Mouse (Mus musculus) lung, embryonic 16.5 days (tissue): ENCODE results near the gene Leng8. TPM values are rescaled to one million over a fixed set of nuclear protein-coding genes. Genes with fewer than 3 reads are reported as not detected.

Source experiments
- ATAC-seq: fragments of 200-750 bp; cut with Nextera tagmentation; 2 replicates; pipeline ENCODE4 v1.8.0; 2017; ENCODE audit warnings: low read depth, mild to moderate bottlenecking, moderate library complexity
- H3K27ac ChIP-seq: fragments of 300-500 bp; sonication (generic); 2 replicates; pipeline ENCODE4 v1.5.1; 2014; ENCODE audit warnings: mild to moderate bottlenecking, control low read depth, low read length
- H3K27me3 ChIP-seq: fragments of 300-500 bp; sonication (generic); 2 replicates; pipeline ENCODE4 v1.6.1; 2014; ENCODE audit warnings: low read depth, low read length, mixed read lengths; ENCODE audit not compliant: control insufficient read depth, insufficient read depth
- H3K36me3 ChIP-seq: fragments of 300-500 bp; sonication (generic); 2 replicates; pipeline ENCODE4 v1.6.1; 2014; ENCODE audit warnings: low read length; ENCODE audit not compliant: control insufficient read depth, insufficient read depth
- H3K4me1 ChIP-seq: fragments of 300-500 bp; sonication (generic); replicated peaks from 2 replicates; pipeline ENCODE4 v1.6.1; 2014; ENCODE audit warnings: low read length, mixed read lengths; ENCODE audit not compliant: control insufficient read depth, insufficient read depth
- H3K4me2 ChIP-seq: fragments of 300-500 bp; sonication (generic); 2 replicates; pipeline ENCODE4 v1.6.1; 2014; ENCODE audit warnings: low read depth, low read length, control low read depth
- H3K4me3 ChIP-seq: fragments of 300-500 bp; sonication (generic); 2 replicates; pipeline ENCODE4 v1.5.1; 2014; ENCODE audit warnings: mild to moderate bottlenecking, low read length, control low read depth
- H3K9ac ChIP-seq: fragments of 300-500 bp; sonication (generic); 2 replicates; pipeline ENCODE4 v1.6.1; 2014; ENCODE audit warnings: low read length, control low read depth
- H3K9me3 ChIP-seq: fragments of 300-500 bp; sonication (generic); 2 replicates; pipeline ENCODE4 v1.6.1; 2016; ENCODE audit warnings: low read length; ENCODE audit not compliant: control insufficient read depth
- WGBS: fragments of 180-500 bp; shearing (Covaris S2); extraction: QIAGEN DNeasy Blood & Tissue Kit; methylation state at CpG from one replicate; pipeline ENCODE4 v1.1.7; 2014; 5-methylcytosine and 5-hydroxymethylcytosine counted together
- polyA plus RNA-seq: library from polyadenylated mRNA; unstranded; fragments of >200 nt; fragmentation: Nextera tagmentation; extraction: Ambion mirVana; gene quantifications from 2 replicates; pipeline ENCODE4 v1.2.1, GENCODE M21; 2015

Leng8 gene
- polyA plus RNA-seq, 1 experiment from 2014 or later = 54.0 TPM

DNA sequence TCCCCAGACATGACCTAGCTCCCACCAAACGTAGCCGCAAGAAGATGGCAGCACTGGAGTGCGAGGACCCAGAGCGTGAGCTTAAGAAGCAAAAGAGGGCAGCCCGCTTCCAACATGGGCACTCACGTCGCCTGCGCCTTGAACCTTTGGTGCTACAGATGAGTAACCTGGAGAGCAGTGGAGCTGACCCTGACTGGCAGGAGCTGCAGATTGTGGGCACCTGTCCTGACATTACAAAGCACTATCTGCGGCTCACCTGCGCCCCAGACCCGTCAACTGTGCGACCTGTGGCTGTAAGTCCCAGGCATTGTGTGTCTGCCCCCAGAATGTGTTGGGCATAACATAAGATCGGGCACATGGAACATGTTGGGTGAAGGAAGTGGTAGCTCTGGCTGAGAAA is 7.2 kb downstream of the Leng8 start:
- WGBS = 94% methylated on average over 13 of the region's 13 CpGs
- peaks cover 17% of the 10 kb centered on the region for H3K4me1 ChIP-seq

DNA sequence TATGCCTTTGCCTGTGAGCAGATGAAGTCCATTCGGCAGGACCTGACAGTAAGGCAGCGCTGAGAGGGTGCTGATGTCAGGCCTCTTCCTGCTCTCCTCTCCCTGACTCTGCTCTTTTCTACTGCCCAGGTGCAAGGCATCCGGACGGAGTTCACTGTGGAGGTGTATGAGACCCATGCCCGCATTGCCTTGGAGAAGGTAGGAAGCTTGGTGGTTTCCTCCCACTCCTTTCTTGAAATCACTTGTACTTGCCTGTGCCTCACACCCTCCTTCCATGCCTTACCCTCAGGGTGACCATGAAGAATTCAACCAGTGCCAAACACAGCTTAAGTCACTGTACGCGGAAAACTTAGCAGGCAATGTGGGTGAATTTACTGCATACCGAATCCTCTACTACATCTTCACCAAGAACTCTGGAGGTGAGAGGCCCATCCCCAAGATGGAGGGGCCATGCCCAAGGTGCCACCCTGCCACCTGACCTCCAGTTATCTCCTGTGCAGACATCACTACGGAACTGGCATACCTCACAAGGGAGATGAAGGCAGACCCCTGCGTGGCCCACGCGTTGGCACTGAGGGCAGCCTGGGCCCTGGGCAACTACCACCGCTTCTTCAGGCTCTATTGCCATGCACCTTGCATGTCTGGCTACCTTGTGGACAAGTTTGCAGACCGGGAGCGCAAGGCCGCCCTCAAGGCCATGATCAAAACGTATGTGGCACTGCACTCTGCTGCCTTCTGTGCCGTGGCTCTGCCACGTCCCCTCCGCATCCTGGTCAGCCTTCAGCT is 8.1 kb downstream of the Leng8 start:
- H3K27ac ChIP-seq = no peak overlapping the region
- peaks cover 19% of the 10 kb centered on the region for H3K4me1 ChIP-seq
- 95% methylated on average over 20 of the region's 20 CpGs for WGBS
- H3K9me3 ChIP-seq = no peaks in the 10 kb centered on the region
- H3K4me2 ChIP-seq = no peak overlapping the region
- H3K36me3 ChIP-seq = peaks cover 74% of the 10 kb centered on the region
- no peak for ATAC-seq
- H3K9ac ChIP-seq = no peak overlapping the region
- H3K27me3 ChIP-seq = no peaks in the 10 kb centered on the region
- no peak overlapping the region for H3K4me3 ChIP-seq

More for the DNA sequence above, 7.2 kb downstream of the Leng8 start:
- H3K4me3 ChIP-seq = no peak overlapping the region
- no peak overlapping the region for H3K9ac ChIP-seq
- peaks cover 83% of the 10 kb centered on the region for H3K36me3 ChIP-seq
- no peaks in the 10 kb centered on the region for H3K27me3 ChIP-seq
- no peak overlapping the region for H3K4me2 ChIP-seq
- ATAC-seq = no peak
- H3K9me3 ChIP-seq = no peaks in the 10 kb centered on the region
- H3K27ac ChIP-seq = no peak overlapping the region

DNA sequence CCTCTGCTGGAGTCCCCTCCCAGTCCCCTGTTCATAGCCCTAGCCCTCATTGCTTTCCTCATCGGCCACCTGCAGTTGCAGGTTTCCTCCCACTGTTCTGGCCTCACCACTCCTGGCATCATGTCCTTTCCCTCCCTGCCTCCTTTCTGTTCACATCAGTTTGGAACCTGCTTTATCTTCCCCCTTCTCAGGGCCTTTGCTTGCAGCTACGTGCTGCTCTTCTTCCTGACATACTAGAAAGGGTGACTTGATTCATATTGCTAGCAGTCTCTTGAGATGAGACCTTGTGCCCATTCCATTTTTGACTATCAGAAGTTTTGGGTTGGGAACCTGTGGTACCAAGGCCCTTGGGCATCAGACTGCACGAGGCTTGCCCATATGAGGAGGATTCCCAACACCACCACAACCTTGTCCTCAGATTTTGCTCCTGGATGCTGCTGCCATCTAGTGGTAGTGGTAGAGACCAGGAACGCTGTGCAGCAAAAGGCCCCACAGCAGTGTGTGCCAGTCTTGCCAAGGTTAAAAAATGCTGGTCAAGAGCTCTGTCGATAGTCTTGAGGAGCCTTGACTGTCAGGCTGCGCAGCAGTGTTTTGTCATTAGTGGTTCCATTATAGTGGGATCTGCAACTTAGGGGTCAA is 8.8 kb downstream of the Leng8 start:
- peaks cover 68% of the 10 kb centered on the region for H3K36me3 ChIP-seq
- H3K4me1 ChIP-seq = peaks cover 26% of the 10 kb centered on the region
- no peak for ATAC-seq
- H3K4me3 ChIP-seq = no peak overlapping the region
- no peaks in the 10 kb centered on the region for H3K27me3 ChIP-seq
- no peaks in the 10 kb centered on the region for H3K9me3 ChIP-seq
- no peak overlapping the region for H3K9ac ChIP-seq
- H3K27ac ChIP-seq = no peak overlapping the region
- 58% methylated on average over 6 of the region's 6 CpGs for WGBS
- no peak overlapping the region for H3K4me2 ChIP-seq

DNA sequence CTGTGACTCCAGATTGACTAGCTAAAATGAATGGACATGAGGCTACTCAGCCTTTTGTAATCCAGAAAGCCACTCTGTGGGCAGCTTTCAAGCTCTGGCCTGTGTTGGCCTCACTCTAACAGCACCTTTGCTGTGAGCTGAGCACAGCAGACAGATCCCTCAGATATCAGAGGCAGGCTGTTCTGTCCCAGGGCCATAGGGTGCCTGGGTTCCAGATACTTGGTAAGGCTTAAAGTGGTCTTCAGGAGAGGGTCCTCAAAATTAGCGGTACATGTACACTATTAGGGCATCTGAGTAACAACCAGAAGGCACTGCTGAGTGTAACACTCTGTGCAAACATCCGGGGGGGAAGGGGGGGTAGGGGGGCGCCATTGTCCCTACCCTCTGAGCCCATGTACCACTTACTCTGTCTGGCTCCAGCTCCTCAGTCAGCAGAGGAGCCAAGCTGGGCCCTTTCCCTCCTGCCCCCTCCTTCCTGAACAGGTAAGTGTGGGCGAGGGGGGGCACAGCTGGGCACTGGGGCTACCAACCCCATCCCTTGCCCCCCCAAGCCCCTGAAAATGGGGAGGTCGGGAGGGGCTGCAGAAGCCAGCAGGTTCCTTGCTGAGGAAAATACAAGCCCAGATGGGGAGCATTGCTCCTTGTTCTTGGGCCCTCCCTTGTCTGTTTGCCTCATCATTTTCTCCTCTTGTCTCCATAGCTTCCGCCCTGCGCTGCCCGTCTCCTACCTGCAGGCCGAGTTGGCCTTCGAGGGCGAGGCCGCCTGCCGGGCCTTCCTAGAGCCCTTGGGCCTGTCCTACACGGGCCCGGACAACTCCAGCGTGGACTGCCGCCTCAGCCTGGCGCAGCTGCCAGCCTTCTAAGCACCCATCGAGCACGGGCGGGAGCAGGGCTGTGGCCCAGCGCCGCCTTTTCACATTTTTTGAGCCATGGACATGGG is 9.7 kb downstream of the Leng8 start:
- WGBS = 89% methylated on average over 23 of the region's 23 CpGs

DNA sequence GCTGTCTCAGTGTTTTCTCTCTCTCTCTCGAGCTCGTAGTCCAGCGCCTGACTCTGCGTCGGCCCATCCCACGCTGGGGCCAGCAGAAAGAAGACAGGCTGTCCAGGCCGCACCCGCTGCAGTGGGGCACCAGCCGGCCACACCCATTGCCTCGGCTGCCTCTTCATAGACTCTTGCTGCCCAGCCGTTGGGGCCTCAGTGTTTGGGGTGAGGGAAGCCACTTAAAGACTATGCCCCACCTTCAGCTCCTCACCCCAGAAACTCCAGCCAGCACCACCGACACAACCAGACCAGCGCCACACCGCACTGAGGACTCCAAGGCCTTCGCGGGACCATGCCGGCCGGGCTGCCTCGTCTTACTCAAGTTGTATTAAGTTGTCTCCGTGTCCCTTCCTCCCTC is 10.5 kb downstream of the Leng8 start:
- no peak for ATAC-seq
- Histone ChIP-seq H3K4me1 (peaks cover 27% of the 10 kb centered on the region), H3K9me3 (no peaks in the 10 kb centered on the region), H3K36me3 (peaks cover 52% of the 10 kb centered on the region), H3K27ac (peak overlapping the region; percentile 41; the same call in 1 of the 2 replicates), H3K4me2 (no peak overlapping the region), H3K27me3 (no peaks in the 10 kb centered on the region; the same call in 1 of the 2 replicates), H3K4me3 (no peak overlapping the region), H3K9ac (no peak overlapping the region)
- WGBS = 75% methylated on average over 19 of the region's 20 CpGs

More for the DNA sequence above, 9.7 kb downstream of the Leng8 start:
- Histone ChIP-seq H3K36me3 (peaks cover 61% of the 10 kb centered on the region), H3K4me2 (no peak overlapping the region), H3K27me3 (no peaks in the 10 kb centered on the region; the same call in 1 of the 2 replicates), H3K9ac (no peak overlapping the region), H3K27ac (no peak overlapping the region), H3K9me3 (no peaks in the 10 kb centered on the region), H3K4me1 (peaks cover 27% of the 10 kb centered on the region), H3K4me3 (no peak overlapping the region)
- ATAC-seq = no peak

DNA sequence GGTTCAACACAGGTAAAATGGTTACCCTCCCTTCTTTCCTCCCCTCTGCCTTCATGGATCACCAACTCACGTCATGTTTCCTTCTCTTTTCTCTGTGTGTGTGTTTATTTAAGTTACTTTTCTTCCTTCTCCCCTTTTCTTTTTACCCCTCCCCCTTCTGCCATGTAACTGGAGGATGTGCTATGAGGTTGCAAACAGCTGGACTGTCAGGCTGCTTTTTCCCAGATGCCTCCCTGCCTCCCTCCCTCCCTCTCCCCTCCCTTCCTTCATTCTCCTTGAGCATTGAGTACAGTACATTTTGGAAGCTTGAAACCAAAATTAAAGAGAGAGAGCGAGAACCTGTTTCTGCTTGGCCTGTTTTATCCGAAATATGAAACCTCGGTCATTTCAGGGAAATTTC is 11.0 kb downstream of the Leng8 start:
- Histone ChIP-seq H3K36me3 (peaks cover 48% of the 10 kb centered on the region), H3K4me2 (no peak overlapping the region), H3K27me3 (no peaks in the 10 kb centered on the region; the same call in 1 of the 2 replicates), H3K4me3 (no peak overlapping the region), H3K9me3 (no peaks in the 10 kb centered on the region), H3K9ac (no peak overlapping the region), H3K27ac (peak overlapping the region; percentile 99), H3K4me1 (peaks cover 27% of the 10 kb centered on the region)
- WGBS = 75% methylated on average over 4 of the region's 4 CpGs
- no peak for ATAC-seq

DNA sequence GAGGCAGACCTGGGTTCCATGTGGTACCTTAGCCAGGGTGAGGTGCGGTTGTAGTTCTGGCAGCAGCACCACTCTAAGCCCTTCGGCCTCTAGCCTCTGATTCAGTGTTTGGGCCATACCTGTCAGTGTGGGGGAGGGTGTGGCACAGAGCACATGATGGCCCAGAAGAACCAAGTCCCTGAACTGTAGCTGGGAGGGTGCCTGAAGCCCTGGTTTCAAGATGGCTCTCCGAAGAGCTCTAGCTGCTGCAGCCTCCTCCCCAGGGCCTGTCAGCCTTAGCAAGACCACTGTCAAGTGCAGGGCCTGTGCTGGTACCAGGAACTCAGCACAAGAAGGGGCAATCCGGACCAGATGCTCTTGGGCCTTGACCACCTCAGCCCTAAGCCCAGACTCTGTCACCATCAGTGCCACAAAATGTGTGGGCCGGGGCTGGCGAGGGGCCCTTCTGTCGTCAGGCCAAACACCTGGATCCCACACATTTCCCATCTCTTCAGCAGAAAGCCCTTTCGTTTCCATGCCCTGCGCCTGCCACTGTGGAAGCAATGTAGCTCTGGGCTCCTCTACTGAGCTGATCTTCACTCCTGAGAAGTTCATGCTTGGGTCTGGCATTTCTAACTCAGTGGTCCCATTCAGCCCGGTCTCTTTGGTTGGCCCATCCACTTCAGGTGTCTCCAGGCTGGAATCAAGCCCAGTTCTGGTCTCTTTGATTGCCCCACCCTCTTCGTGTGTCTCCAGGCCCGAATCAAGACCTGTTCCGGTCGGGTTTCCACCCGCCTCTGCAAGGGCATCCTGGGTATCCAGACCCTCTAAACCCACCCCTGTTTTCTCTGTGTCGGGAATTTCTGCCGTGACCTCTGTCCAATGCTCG is 11.7 kb downstream of the Leng8 start:
- WGBS = 27% methylated on average over 18 of the region's 18 CpGs

DNA sequence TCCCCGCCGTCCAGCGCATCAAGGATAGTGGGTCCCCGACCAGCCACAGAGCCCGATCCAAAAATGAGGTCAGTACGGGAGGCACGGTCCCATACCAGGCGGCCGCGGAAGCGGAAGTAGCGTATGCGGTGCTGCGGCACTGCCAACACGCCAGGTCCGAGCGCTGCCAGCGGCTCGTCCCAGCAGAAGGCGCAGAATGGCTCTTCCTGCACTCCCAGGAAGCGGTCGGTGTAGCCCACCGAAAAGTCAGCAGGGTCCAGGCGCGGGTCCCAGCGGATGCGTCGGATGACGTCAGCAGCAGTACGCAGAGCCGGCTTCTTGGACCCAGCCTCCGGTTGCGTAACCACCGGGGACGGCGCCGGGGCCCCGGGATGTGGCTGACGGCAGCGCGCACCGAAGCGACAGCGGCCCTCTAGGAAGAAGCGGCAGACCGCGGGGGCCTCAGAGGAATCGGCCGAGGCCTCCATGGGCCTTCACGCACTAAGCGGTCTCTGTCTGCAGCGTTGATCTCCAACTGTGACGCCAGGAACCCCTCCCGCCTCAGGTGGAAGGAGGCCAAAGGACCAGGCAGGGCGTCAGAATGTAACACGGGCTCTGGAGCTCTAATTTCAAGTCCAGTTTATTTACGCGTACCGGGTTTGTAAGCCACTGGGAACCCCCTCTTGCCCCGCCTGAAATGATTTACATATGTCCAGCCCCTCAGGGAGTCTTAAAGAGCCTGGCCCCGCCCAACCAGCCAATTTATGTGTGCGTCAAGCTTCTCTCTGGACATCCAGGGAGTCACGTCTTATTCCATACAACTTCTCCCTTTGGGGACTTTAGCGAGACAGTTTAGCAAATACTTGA is 12.6 kb downstream of the Leng8 start:
- Histone ChIP-seq H3K4me2 (peak overlapping the region; percentile 97), H3K4me1 (peaks cover 27% of the 10 kb centered on the region), H3K27me3 (no peaks in the 10 kb centered on the region; the same call in 1 of the 2 replicates), H3K27ac (peak overlapping the region; percentile 99), H3K9me3 (no peaks in the 10 kb centered on the region), H3K4me3 (peak overlapping the region; percentile 80), H3K36me3 (peaks cover 32% of the 10 kb centered on the region), H3K9ac (peak overlapping the region; percentile 88)
- under 1% methylated on average over 64 of the region's 64 CpGs for WGBS
- ATAC-seq = peak; percentile 86

More for the DNA sequence above, 11.7 kb downstream of the Leng8 start:
- peaks cover 27% of the 10 kb centered on the region for H3K4me1 ChIP-seq
- no peaks in the 10 kb centered on the region for H3K9me3 ChIP-seq
- peak overlapping the region; percentile 99 for H3K27ac ChIP-seq
- no peaks in the 10 kb centered on the region; the same call in 1 of the 2 replicates for H3K27me3 ChIP-seq
- ATAC-seq = peak; percentile 29
- H3K9ac ChIP-seq = peak overlapping the region; percentile 88
- H3K36me3 ChIP-seq = peaks cover 41% of the 10 kb centered on the region
- peak overlapping the region; percentile 80 for H3K4me3 ChIP-seq
- peak overlapping the region; percentile 97 for H3K4me2 ChIP-seq
